Mouse (Mus musculus) intestine, embryonic 14.5 days (tissue): ENCODE results near the gene Gabarapl2. TPM values are rescaled to one million over a fixed set of nuclear protein-coding genes. Genes with fewer than 3 reads are reported as not detected.
A peak's percentile ranks its signal among the peaks of the same experiment; 100 is the strongest.

Source experiments
- ATAC-seq: fragments of 200-750 bp; cut with Nextera tagmentation; replicated peaks from 2 replicates; pipeline ENCODE4 v1.8.0; 2017; ENCODE audit warnings: low read depth, moderate number of reproducible peaks, moderate TSS enrichment, moderate library complexity; ENCODE audit not compliant: low FRiP score, low TSS enrichment
- DNase-seq: peaks from one replicate; pipeline ENCODE4 v3.0.0-alpha.2; 2018; ENCODE audit warnings: low spot score
- H3K27ac ChIP-seq: fragments of 300-500 bp; sonication (generic); 2 replicates; pipeline ENCODE4 v1.5.1; 2014; ENCODE audit warnings: low read depth, mild to moderate bottlenecking, control low read depth
- H3K27me3 ChIP-seq: fragments of 300-500 bp; sonication (generic); replicated peaks from 2 replicates; pipeline ENCODE4 v1.6.1; 2014; ENCODE audit warnings: low read length, control low read depth; ENCODE audit not compliant: control insufficient read depth, insufficient read depth
- H3K36me3 ChIP-seq: fragments of 300-500 bp; sonication (generic); 2 replicates; pipeline ENCODE4 v1.6.1; 2014; ENCODE audit warnings: low read length, control low read depth; ENCODE audit not compliant: control insufficient read depth, insufficient read depth
- H3K4me1 ChIP-seq: fragments of 300-500 bp; sonication (generic); replicated peaks from 2 replicates; pipeline ENCODE4 v1.6.1; 2014; ENCODE audit warnings: low read length, control low read depth, mixed read lengths; ENCODE audit not compliant: control insufficient read depth, insufficient read depth
- H3K4me2 ChIP-seq: fragments of 300-500 bp; sonication (generic); 2 replicates; pipeline ENCODE4 v1.6.1; 2014; ENCODE audit warnings: low read length
- H3K4me3 ChIP-seq: fragments of 300-500 bp; sonication (generic); 2 replicates; pipeline ENCODE4 v1.5.1; 2014; ENCODE audit warnings: low read depth, low read length, control low read depth, mixed read lengths
- H3K9ac ChIP-seq: fragments of 300-500 bp; sonication (generic); 2 replicates; pipeline ENCODE4 v1.6.1; 2014; ENCODE audit warnings: mild to moderate bottlenecking, low read length
- H3K9me3 ChIP-seq: fragments of 300-500 bp; sonication (generic); 2 replicates; pipeline ENCODE4 v1.6.1; 2016; ENCODE audit warnings: low read length, control low read depth; ENCODE audit not compliant: control insufficient read depth
- WGBS: fragments of 180-500 bp; shearing (Covaris S2); extraction: QIAGEN DNeasy Blood & Tissue Kit; methylation state at CpG from one replicate; pipeline ENCODE4 v1.1.7; 2014; 5-methylcytosine and 5-hydroxymethylcytosine counted together
- polyA plus RNA-seq: library from polyadenylated mRNA; unstranded; fragments of >200 nt; fragmentation: Nextera tagmentation; extraction: Ambion mirVana; gene quantifications from 2 replicates; pipeline ENCODE4 v1.2.1, GENCODE M21; 2014

Gene Gabarapl2
- polyA plus RNA-seq, 1 experiment from 2014 or later: 182 TPM

- ATAC-seq: peak; percentile 12; the same call in 1 of the 2 replicates
- no peaks in the 10 kb centered on the region for H3K9me3 ChIP-seq
- H3K9ac ChIP-seq: peak overlapping the region; percentile 67
- H3K4me3 ChIP-seq: peak overlapping the region; percentile 98
- peak overlapping the region; percentile 69 for H3K4me2 ChIP-seq
- WGBS: under 1% methylated on average over 23 of the region's 23 CpGs
- peaks cover 6% of the 10 kb centered on the region; the same call in 1 of the 2 replicates for H3K4me1 ChIP-seq
- H3K27me3 ChIP-seq: no peaks in the 10 kb centered on the region
- DNase-seq: peak; percentile 75
- H3K27ac ChIP-seq: peak overlapping the region; percentile 69
- peaks cover 37% of the 10 kb centered on the region for H3K36me3 ChIP-seq
These were observed 575 bp downstream of the Gabarapl2 start for GRCm38 (mm10) chr8:111941101-111941454.

- H3K4me1 ChIP-seq: peaks cover 6% of the 10 kb centered on the region; the same call in 1 of the 2 replicates
- H3K27ac ChIP-seq: no peak overlapping the region
- 86% methylated on average over 2 of the region's 2 CpGs for WGBS
- no peak overlapping the region for H3K4me2 ChIP-seq
- no peak for ATAC-seq
- H3K27me3 ChIP-seq: no peaks in the 10 kb centered on the region
- DNase-seq: no peak
- H3K9ac ChIP-seq: no peak overlapping the region
- H3K36me3 ChIP-seq: peaks cover 59% of the 10 kb centered on the region
- no peaks in the 10 kb centered on the region for H3K9me3 ChIP-seq
- H3K4me3 ChIP-seq: no peak overlapping the region
These were observed 3.0 kb downstream of the Gabarapl2 start for GRCm38 (mm10) chr8:111943544-111943943.

GRCm38 (mm10) chr8:111947144-111947543 is 6.6 kb downstream of the Gabarapl2 start:
- Histone ChIP-seq H3K4me3 (no peak overlapping the region), H3K4me1 (no peaks in the 10 kb centered on the region), H3K27me3 (no peaks in the 10 kb centered on the region), H3K4me2 (no peak overlapping the region), H3K9ac (no peak overlapping the region), H3K27ac (no peak overlapping the region), H3K9me3 (no peaks in the 10 kb centered on the region), H3K36me3 (peaks cover 73% of the 10 kb centered on the region)
- ATAC-seq (no peak), DNase-seq (no peak)
- 73% methylated on average over 2 of the region's 2 CpGs for WGBS

DNA sequence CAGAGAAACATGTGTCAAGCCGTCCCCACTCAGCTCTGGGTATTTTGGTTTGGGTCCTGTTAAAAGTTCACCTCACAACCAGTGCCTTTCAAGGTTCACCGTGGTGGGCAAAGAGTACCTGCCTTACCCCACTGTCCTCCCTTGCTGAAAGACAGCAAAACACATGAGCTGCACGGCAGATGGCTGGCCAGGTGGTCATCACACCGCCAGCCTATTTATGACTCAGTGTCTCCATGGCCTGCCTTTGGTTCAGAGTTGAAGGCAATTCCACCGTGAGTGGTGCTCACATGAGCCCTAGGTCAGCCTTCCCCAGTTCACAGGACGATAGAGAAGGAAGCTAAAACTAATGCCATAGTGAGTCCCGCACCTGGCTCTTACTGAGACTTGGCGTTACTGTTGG is 7.5 kb downstream of the Gabarapl2 start:
- no peak overlapping the region for H3K4me2 ChIP-seq
- H3K4me1 ChIP-seq: no peaks in the 10 kb centered on the region
- no peak overlapping the region for H3K9ac ChIP-seq
- no peak for DNase-seq
- no peak overlapping the region for H3K4me3 ChIP-seq
- 93% methylated on average over 8 of the region's 8 CpGs for WGBS
- ATAC-seq: no peak
- no peaks in the 10 kb centered on the region for H3K9me3 ChIP-seq
- no peak overlapping the region for H3K27ac ChIP-seq
- H3K36me3 ChIP-seq: peaks cover 71% of the 10 kb centered on the region
- H3K27me3 ChIP-seq: no peaks in the 10 kb centered on the region

DNA sequence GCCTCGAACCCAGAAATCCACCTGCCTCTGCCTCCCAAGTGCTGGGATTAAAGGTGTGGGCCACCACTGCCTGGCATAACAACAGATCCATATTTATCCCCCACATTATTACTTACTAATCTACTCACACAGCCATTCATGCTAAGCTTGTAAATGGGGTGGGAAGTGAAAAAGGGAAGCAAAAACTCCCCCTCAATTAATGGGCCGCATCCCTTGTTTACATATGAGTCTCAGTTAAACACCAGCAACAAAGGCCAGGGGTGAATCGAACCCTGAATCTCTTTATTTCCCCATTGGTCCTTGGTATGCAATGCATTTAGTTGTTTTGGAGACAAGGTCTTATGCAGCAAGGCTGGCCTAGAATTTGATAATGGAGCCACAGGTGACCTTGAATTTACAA is 10.3 kb downstream of the Gabarapl2 start:
- no peak overlapping the region for H3K27ac ChIP-seq
- H3K9ac ChIP-seq: no peak overlapping the region
- H3K36me3 ChIP-seq: peaks cover 68% of the 10 kb centered on the region
- no peaks in the 10 kb centered on the region for H3K27me3 ChIP-seq
- DNase-seq (no peak), ATAC-seq (no peak)
- no peaks in the 10 kb centered on the region for H3K9me3 ChIP-seq
- H3K4me2 ChIP-seq: no peak overlapping the region
- no peak overlapping the region for H3K4me3 ChIP-seq
- no peaks in the 10 kb centered on the region; the same call in 1 of the 2 replicates for H3K4me1 ChIP-seq
- WGBS: 91% methylated on average over 3 of the region's 3 CpGs

GRCm38 (mm10) chr8:111951317-111951716 is 10.8 kb downstream of the Gabarapl2 start:
- ATAC-seq: no peak
- Histone ChIP-seq H3K4me1 (no peaks in the 10 kb centered on the region; the same call in 1 of the 2 replicates), H3K4me2 (no peak overlapping the region), H3K27me3 (no peaks in the 10 kb centered on the region), H3K27ac (no peak overlapping the region), H3K4me3 (no peak overlapping the region), H3K9ac (no peak overlapping the region), H3K36me3 (peaks cover 64% of the 10 kb centered on the region), H3K9me3 (no peaks in the 10 kb centered on the region)
- WGBS: 90% methylated on average over 7 of the region's 7 CpGs
- DNase-seq: no peak

DNA sequence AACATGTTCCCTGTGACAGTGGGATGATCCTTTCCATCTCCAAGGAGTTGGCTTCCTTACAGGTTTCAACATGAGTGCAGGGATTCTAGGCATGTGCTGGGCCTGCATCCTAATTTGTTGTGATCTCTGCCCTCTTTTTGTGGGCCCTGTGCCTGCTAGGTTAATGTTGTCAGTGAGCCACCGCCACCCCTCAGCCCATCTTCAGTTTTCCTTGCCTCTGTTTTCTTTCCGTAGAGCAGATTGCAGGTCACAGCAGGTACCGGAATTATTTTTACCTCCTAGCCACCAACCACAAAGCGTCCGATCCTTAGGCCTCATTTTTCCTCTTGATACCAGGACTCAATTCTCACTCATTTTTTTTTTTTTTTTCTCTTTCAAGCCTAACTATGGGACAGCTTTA is 11.4 kb downstream of the Gabarapl2 start:
- Histone ChIP-seq H3K4me1 (no peaks in the 10 kb centered on the region; the same call in 1 of the 2 replicates), H3K4me2 (no peak overlapping the region), H3K27ac (no peak overlapping the region), H3K9ac (no peak overlapping the region), H3K36me3 (peaks cover 65% of the 10 kb centered on the region), H3K9me3 (no peaks in the 10 kb centered on the region), H3K27me3 (no peaks in the 10 kb centered on the region), H3K4me3 (no peak overlapping the region)
- 95% methylated on average over 5 of the region's 5 CpGs for WGBS
- DNase-seq (no peak), ATAC-seq (no peak)

GRCm38 (mm10) chr8:111954844-111955594 is 14.5 kb downstream of the Gabarapl2 start:
- H3K9me3 ChIP-seq: no peaks in the 10 kb centered on the region

GRCm38 (mm10) chr8:111955879-111956278 is 15.4 kb downstream of the Gabarapl2 start:
- no peak overlapping the region for H3K4me3 ChIP-seq
- H3K27ac ChIP-seq: no peak overlapping the region
- no peaks in the 10 kb centered on the region for H3K9me3 ChIP-seq
- WGBS: 95% methylated on average over 5 of the region's 5 CpGs
- H3K36me3 ChIP-seq: peaks cover 51% of the 10 kb centered on the region
- H3K4me2 ChIP-seq: no peak overlapping the region
- no peak for ATAC-seq
- H3K4me1 ChIP-seq: no peaks in the 10 kb centered on the region; the same call in 1 of the 2 replicates
- no peaks in the 10 kb centered on the region for H3K27me3 ChIP-seq
- DNase-seq: no peak
- H3K9ac ChIP-seq: no peak overlapping the region

More at GRCm38 (mm10) chr8:111954844-111955594, 14.5 kb downstream of the Gabarapl2 start:
- WGBS: 77% methylated on average over 4 of the region's 4 CpGs
- H3K27me3 ChIP-seq: no peaks in the 10 kb centered on the region
- DNase-seq: no peak
- H3K9ac ChIP-seq: no peak overlapping the region
- H3K4me3 ChIP-seq: no peak overlapping the region
- H3K4me1 ChIP-seq: no peaks in the 10 kb centered on the region; the same call in 1 of the 2 replicates
- H3K36me3 ChIP-seq: peaks cover 48% of the 10 kb centered on the region
- H3K4me2 ChIP-seq: no peak overlapping the region
- no peak overlapping the region for H3K27ac ChIP-seq
- ATAC-seq: no peak
